Mouse (Mus musculus) lung, adult 2 months (tissue): Measurements from ENCODE around the gene Zcchc4.

Experiments used
- CTCF ChIP-seq: fragments of 200-500 bp; IDR thresholded peaks from 2 replicates; pipeline ENCODE4 v1.5.1; 2011; ENCODE audit warnings: mild to moderate bottlenecking, low read length, control low read depth; ENCODE audit not compliant: insufficient read depth
- POLR2A ChIP-seq: fragments of 200-500 bp; IDR thresholded peaks from 2 replicates; pipeline ENCODE4 v1.6.1; 2011; ENCODE audit warnings: low read depth, mild to moderate bottlenecking, control low read depth, low read length, borderline replicate concordance; ENCODE audit errors: extremely low read depth

DNA sequence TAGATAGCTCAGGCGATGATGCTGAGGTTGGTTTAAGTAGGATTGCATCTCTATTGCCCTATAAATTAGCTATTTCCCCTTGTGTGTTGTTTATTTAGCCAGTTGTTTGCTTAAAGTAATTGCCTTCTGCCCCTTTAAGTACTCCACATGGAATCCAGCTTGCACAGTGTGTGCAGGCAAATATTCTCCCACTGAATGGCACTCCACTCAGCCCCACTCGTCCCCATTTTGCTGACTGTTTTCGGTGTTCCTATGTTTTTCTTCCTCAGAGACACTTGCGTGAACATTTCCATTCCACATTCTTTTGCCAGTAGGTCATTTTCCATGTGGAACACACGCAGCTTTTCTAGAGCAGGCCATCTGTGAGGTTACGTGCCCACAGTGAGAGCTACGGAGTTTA, 12.6 kb upstream of the Zcchc4 start:
- TF ChIP-seq CTCF, result no peak
- TF ChIP-seq POLR2A, result no peak
